Mouse (Mus musculus): Measurements from ENCODE around the gene Nxpe4. TPM values are rescaled to one million over a fixed set of nuclear protein-coding genes. Genes with fewer than 3 reads are reported as not detected.

Nxpe4 gene
- polyA plus RNA-seq, 1 experiment from 2014 or later, result 9.0 TPM

- no peak for ATAC-seq
- Histone ChIP-seq H3K36me3 (ENCODE audit: control insufficient read depth, insufficient read depth, low read length) (no peaks in the 10 kb centered on the region), H3K4me3 (ENCODE audit: low read depth, low read length) (no peak overlapping the region), H3K27ac (ENCODE audit: low read length) (no peak overlapping the region), H3K9ac (ENCODE audit: low read depth, low read length) (no peak overlapping the region), H3K27me3 (ENCODE audit: control insufficient read depth, insufficient read depth, low read depth, low read length) (no peaks in the 10 kb centered on the region), H3K4me2 (ENCODE audit: low read length) (no peak overlapping the region), H3K4me1 (ENCODE audit: control insufficient read depth, insufficient read depth, low read length) (no peaks in the 10 kb centered on the region), H3K9me3 (replicated peaks; ENCODE audit: control insufficient read depth, low read length, poor library complexity, severe bottlenecking) (no peaks in the 10 kb centered on the region)
- WGBS, result 91% methylated on average over 9 of the region's 9 CpGs
Measured at GRCm38 (mm10) chr9:48326338-48326737, 164.5 kb downstream of the Nxpe4 start.

GRCm38 (mm10) chr9:48329597-48329996, 167.8 kb downstream of the Nxpe4 start:
- Histone ChIP-seq H3K4me3 (ENCODE audit: low read depth, low read length) (no peak overlapping the region), H3K36me3 (ENCODE audit: control insufficient read depth, insufficient read depth, low read length) (no peaks in the 10 kb centered on the region), H3K27me3 (ENCODE audit: control insufficient read depth, insufficient read depth, low read depth, low read length) (no peaks in the 10 kb centered on the region), H3K4me1 (ENCODE audit: control insufficient read depth, insufficient read depth, low read length) (no peaks in the 10 kb centered on the region), H3K27ac (ENCODE audit: low read length) (no peak overlapping the region), H3K4me2 (ENCODE audit: low read length) (no peak overlapping the region), H3K9ac (ENCODE audit: low read depth, low read length) (no peak overlapping the region), H3K9me3 (replicated peaks; ENCODE audit: control insufficient read depth, low read length, poor library complexity, severe bottlenecking) (no peaks in the 10 kb centered on the region)
- WGBS, result 93% methylated on average over 7 of the region's 7 CpGs
- ATAC-seq, result no peak

- no peak overlapping the region for H3K9ac ChIP-seq (ENCODE audit: low read depth, low read length)
- ATAC-seq, result no peak
- no peak overlapping the region for H3K4me3 ChIP-seq (ENCODE audit: low read depth, low read length)
- no peaks in the 10 kb centered on the region for H3K9me3 ChIP-seq (replicated peaks; ENCODE audit: control insufficient read depth, low read length, poor library complexity, severe bottlenecking)
- H3K36me3 ChIP-seq (ENCODE audit: control insufficient read depth, insufficient read depth, low read length), result no peaks in the 10 kb centered on the region
- no peak overlapping the region for H3K4me2 ChIP-seq (ENCODE audit: low read length)
- 83% methylated on average over 4 of the region's 4 CpGs for WGBS
- H3K27me3 ChIP-seq (ENCODE audit: control insufficient read depth, insufficient read depth, low read depth, low read length), result no peaks in the 10 kb centered on the region
- H3K27ac ChIP-seq (ENCODE audit: low read length), result no peak overlapping the region
- 0 out of 2 replicates have a peak, but pooled peaks cover 5% of the 10 kb centered on the region for H3K4me1 ChIP-seq (ENCODE audit: control insufficient read depth, insufficient read depth, low read length)
Measured at GRCm38 (mm10) chr9:48338783-48339455, 177.1 kb downstream of the Nxpe4 start.

- ATAC-seq, result no peak
- no peak overlapping the region for H3K4me3 ChIP-seq (ENCODE audit: low read depth, low read length)
- H3K9me3 ChIP-seq (replicated peaks; ENCODE audit: control insufficient read depth, low read length, poor library complexity, severe bottlenecking), result no peaks in the 10 kb centered on the region
- H3K4me1 ChIP-seq (ENCODE audit: control insufficient read depth, insufficient read depth, low read length), result 0 out of 2 replicates have a peak, but pooled peaks cover 5% of the 10 kb centered on the region
- H3K27me3 ChIP-seq (ENCODE audit: control insufficient read depth, insufficient read depth, low read depth, low read length), result no peaks in the 10 kb centered on the region
- peak overlapping the region; percentile 10; the same call in 1 of the 2 replicates for H3K9ac ChIP-seq (ENCODE audit: low read depth, low read length)
- no peak overlapping the region for H3K4me2 ChIP-seq (ENCODE audit: low read length)
- WGBS, result 39% methylated on average over 5 of the region's 5 CpGs
- H3K36me3 ChIP-seq (ENCODE audit: control insufficient read depth, insufficient read depth, low read length), result no peaks in the 10 kb centered on the region
- no peak overlapping the region for H3K27ac ChIP-seq (ENCODE audit: low read length)
Measured at GRCm38 (mm10) chr9:48339563-48339962, 177.7 kb downstream of the Nxpe4 start.

- Histone ChIP-seq H3K27me3 (ENCODE audit: control insufficient read depth, insufficient read depth, low read depth, low read length) (no peaks in the 10 kb centered on the region), H3K9me3 (replicated peaks; ENCODE audit: control insufficient read depth, low read length, poor library complexity, severe bottlenecking) (no peaks in the 10 kb centered on the region), H3K4me2 (ENCODE audit: low read length) (no peak overlapping the region), H3K4me1 (ENCODE audit: control insufficient read depth, insufficient read depth, low read length) (0 out of 2 replicates have a peak, but pooled peaks cover 5% of the 10 kb centered on the region), H3K9ac (ENCODE audit: low read depth, low read length) (no peak overlapping the region), H3K4me3 (ENCODE audit: low read depth, low read length) (no peak overlapping the region), H3K27ac (ENCODE audit: low read length) (no peak overlapping the region), H3K36me3 (ENCODE audit: control insufficient read depth, insufficient read depth, low read length) (no peaks in the 10 kb centered on the region)
- no peak for ATAC-seq
- WGBS, result 84% methylated on average over 10 of the region's 10 CpGs
Measured at GRCm38 (mm10) chr9:48340708-48341380, 179.0 kb downstream of the Nxpe4 start.

GRCm38 (mm10) chr9:48345456-48345855, 183.6 kb downstream of the Nxpe4 start:
- Histone ChIP-seq H3K36me3 (ENCODE audit: control insufficient read depth, insufficient read depth, low read length) (no peaks in the 10 kb centered on the region), H3K4me1 (ENCODE audit: control insufficient read depth, insufficient read depth, low read length) (no peaks in the 10 kb centered on the region), H3K9me3 (replicated peaks; ENCODE audit: control insufficient read depth, low read length, poor library complexity, severe bottlenecking) (no peaks in the 10 kb centered on the region), H3K27ac (ENCODE audit: low read length) (no peak overlapping the region), H3K4me2 (ENCODE audit: low read length) (no peak overlapping the region), H3K9ac (ENCODE audit: low read depth, low read length) (no peak overlapping the region), H3K4me3 (ENCODE audit: low read depth, low read length) (no peak overlapping the region), H3K27me3 (ENCODE audit: control insufficient read depth, insufficient read depth, low read depth, low read length) (no peaks in the 10 kb centered on the region)
- WGBS, result 87% methylated on average over 9 of the region's 9 CpGs
- no peak for ATAC-seq

GRCm38 (mm10) chr9:48345866-48346265, 184.0 kb downstream of the Nxpe4 start:
- no peaks in the 10 kb centered on the region for H3K36me3 ChIP-seq (ENCODE audit: control insufficient read depth, insufficient read depth, low read length)
- no peaks in the 10 kb centered on the region for H3K9me3 ChIP-seq (replicated peaks; ENCODE audit: control insufficient read depth, low read length, poor library complexity, severe bottlenecking)
- H3K4me1 ChIP-seq (ENCODE audit: control insufficient read depth, insufficient read depth, low read length), result no peaks in the 10 kb centered on the region
- H3K27me3 ChIP-seq (ENCODE audit: control insufficient read depth, insufficient read depth, low read depth, low read length), result no peaks in the 10 kb centered on the region
- 95% methylated on average over 3 of the region's 3 CpGs for WGBS
- no peak overlapping the region for H3K4me2 ChIP-seq (ENCODE audit: low read length)
- H3K9ac ChIP-seq (ENCODE audit: low read depth, low read length), result no peak overlapping the region
- ATAC-seq, result no peak
- no peak overlapping the region for H3K4me3 ChIP-seq (ENCODE audit: low read depth, low read length)
- H3K27ac ChIP-seq (ENCODE audit: low read length), result no peak overlapping the region

- H3K4me3 ChIP-seq (ENCODE audit: low read depth, low read length), result no peak within 1 kb of the TSS
- H3K27me3 ChIP-seq (ENCODE audit: control insufficient read depth, insufficient read depth, low read depth, low read length), result no peaks in the 10 kb centered on the region
- H3K4me1 ChIP-seq (ENCODE audit: control insufficient read depth, insufficient read depth, low read length), result no peaks in the 10 kb centered on the region
- no peak within 1 kb of the TSS for H3K9ac ChIP-seq (ENCODE audit: low read depth, low read length)
- WGBS, result 62% methylated on average over 2 of the region's 2 CpGs
- H3K36me3 ChIP-seq (ENCODE audit: control insufficient read depth, insufficient read depth, low read length), result no peaks in the 10 kb centered on the region
- no peaks in the 10 kb centered on the region for H3K9me3 ChIP-seq (replicated peaks; ENCODE audit: control insufficient read depth, low read length, poor library complexity, severe bottlenecking)
- no peak for ATAC-seq
- H3K4me2 ChIP-seq (ENCODE audit: low read length), result no peak within 1 kb of the TSS
- no peak within 1 kb of the TSS for H3K27ac ChIP-seq (ENCODE audit: low read length)
Measured at GRCm38 (mm10) chr9:48353148-48353698, 191.4 kb downstream of the Nxpe4 start, which contains the start of gene Nxpe2. Gene Nxpe2, minus strand, starts transcription at chr9:48353454.

- H3K9me3 ChIP-seq (replicated peaks; ENCODE audit: control insufficient read depth, low read length, poor library complexity, severe bottlenecking), result no peaks in the 10 kb centered on the region
- H3K4me3 ChIP-seq (ENCODE audit: low read depth, low read length), result no peak overlapping the region
- no peaks in the 10 kb centered on the region for H3K4me1 ChIP-seq (ENCODE audit: control insufficient read depth, insufficient read depth, low read length)
- ATAC-seq, result no peak
- H3K27me3 ChIP-seq (ENCODE audit: control insufficient read depth, insufficient read depth, low read depth, low read length), result no peaks in the 10 kb centered on the region
- H3K36me3 ChIP-seq (ENCODE audit: control insufficient read depth, insufficient read depth, low read length), result no peaks in the 10 kb centered on the region
- no peak overlapping the region for H3K27ac ChIP-seq (ENCODE audit: low read length)
- H3K9ac ChIP-seq (ENCODE audit: low read depth, low read length), result no peak overlapping the region
- H3K4me2 ChIP-seq (ENCODE audit: low read length), result no peak overlapping the region
- WGBS, result 65% methylated on average over 4 of the region's 4 CpGs
Measured at GRCm38 (mm10) chr9:48354122-48354521, 192.3 kb downstream of the Nxpe4 start.

All from midbrain, embryonic 16.5 days (tissue).